Mouse (Mus musculus) bone marrow, adult 2 months (tissue): ENCODE results near the gene Prr15l.
A peak's percentile ranks its signal among the peaks of the same experiment; 100 is the strongest.

Experiments
- CTCF ChIP-seq: fragments of 200-500 bp; IDR thresholded peaks from 2 replicates; pipeline ENCODE4 v1.5.1; 2011; ENCODE audit warnings: low read length, control low read depth; ENCODE audit not compliant: control insufficient read depth, insufficient read depth
- POLR2A ChIP-seq: fragments of 200-500 bp; IDR thresholded peaks from 2 replicates; pipeline ENCODE4 v1.6.1; 2011; ENCODE audit warnings: low read depth, mild to moderate bottlenecking, control low read depth, low read length, borderline replicate concordance; ENCODE audit not compliant: control insufficient read depth

DNA sequence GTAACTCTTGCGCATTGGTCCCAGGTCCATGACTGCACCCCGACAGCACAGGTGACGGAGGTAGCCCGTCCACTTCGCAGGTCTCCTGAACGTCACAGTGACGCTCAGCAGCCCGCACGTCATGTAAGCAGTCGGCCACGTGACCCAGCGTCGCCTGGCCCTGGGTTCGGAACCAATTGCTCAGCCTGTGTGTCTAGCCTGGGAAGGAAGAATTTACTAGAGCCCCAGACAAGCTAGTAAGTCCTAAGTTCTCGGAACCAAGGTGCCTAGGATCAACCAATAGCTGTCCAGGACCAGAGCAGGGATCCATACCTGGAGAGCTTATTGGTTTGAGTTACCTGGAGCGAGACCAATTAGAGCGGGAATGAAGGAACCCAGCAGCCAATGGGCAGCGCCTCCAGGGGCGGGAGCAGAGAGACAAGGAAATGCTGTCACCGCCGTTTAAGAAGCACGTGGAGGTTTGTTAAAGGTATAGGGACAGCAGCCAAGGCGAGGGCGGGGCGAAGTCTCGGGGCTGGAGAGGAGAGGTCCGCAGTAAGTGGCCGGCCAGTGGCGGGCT, 15.9 kb downstream of the Prr15l start, which contains the start of gene Pnpo:
- TF ChIP-seq CTCF = no peak
- TF ChIP-seq POLR2A = peak; percentile 83; the same call in 1 of the 2 replicates
